ENCODE assay signal across 9 mouse cellular contexts in genomic region chr16:35587046-35587779, GRCm38 (mm10). TPM values are rescaled to one million over a fixed set of nuclear protein-coding genes. Genes with fewer than 3 reads are reported as not detected.
A peak's percentile ranks its signal among the peaks of the same experiment; 100 is the strongest.
DNase-seq lines count a peak whose midpoint lies in the region; ATAC-seq and TF ChIP-seq lines count a peak whose summit lies in the region.
"Had no signal": no experiment of that assay in that cellular context is flagged by ENCODE, and none has a peak within 500 bp of the region (broad histone marks: within the 10 kb centered on the region; RNA-seq: fewer than 3 reads in every experiment).

No protein-coding gene starts in this region.

- no peaks in the 10 kb centered on the region for H3K9me3 ChIP-seq in lung, embryonic 14.5 days (ENCODE audit: low read depth, low read length)
- no peaks in the 10 kb centered on the region for H3K9me3 ChIP-seq in forebrain, embryonic 11.5 days (ENCODE audit: control insufficient read depth, low read length)
- no peaks in the 10 kb centered on the region for H3K9me3 ChIP-seq in hindbrain, postnatal 0 days (ENCODE audit: low read length)
- no peaks in the 10 kb centered on the region for H3K9me3 ChIP-seq in neural tube, embryonic 15.5 days (replicated peaks)

- peak overlapping the region; percentile 38; the same call in 1 of the 2 replicates for H3K9ac ChIP-seq in lung, embryonic 14.5 days
- H3K9ac ChIP-seq in forebrain, embryonic 11.5 days (ENCODE audit: low read length), result peak overlapping the region; percentile 50; the same call in 1 of the 2 replicates
- H3K9ac ChIP-seq in hindbrain, postnatal 0 days (replicated peaks; ENCODE audit: low read length), result no peak overlapping the region; the same call in 1 of the 2 replicates
- no peak overlapping the region; the same call in 1 of the 2 replicates for H3K9ac ChIP-seq in neural tube, embryonic 15.5 days (replicated peaks)

- no peak overlapping the region for H3K4me3 ChIP-seq in lung, embryonic 14.5 days (ENCODE audit: low read depth, low read length)
- no peak overlapping the region for H3K4me3 ChIP-seq in lung, adult 2 months (replicated peaks; ENCODE audit: extremely low read depth, low read depth, low read length)
- peak overlapping the region; percentile 12; the same call in 1 of the 2 replicates for H3K4me3 ChIP-seq in forebrain, embryonic 11.5 days (ENCODE audit: low read depth, low read length)
- no peak overlapping the region for H3K4me3 ChIP-seq in hindbrain, postnatal 0 days (ENCODE audit: low read length)
- no peak overlapping the region for H3K4me3 ChIP-seq in neural tube, embryonic 15.5 days (replicated peaks)

- H3K27ac ChIP-seq in lung, embryonic 14.5 days (ENCODE audit: low read depth), result no peak overlapping the region
- peak overlapping the region; percentile 97 for H3K27ac ChIP-seq in forebrain, embryonic 11.5 days (ENCODE audit: low read depth, low read length)
- peak overlapping the region; percentile 56 for H3K27ac ChIP-seq in hindbrain, postnatal 0 days
- peak overlapping the region; percentile 52 for H3K27ac ChIP-seq in neural tube, embryonic 15.5 days (replicated peaks)

- WGBS in lung, embryonic 14.5 days, result 58% methylated on average over 8 of the region's 8 CpGs
- 73% methylated on average over 8 of the region's 8 CpGs for WGBS in lung, adult 2 months
- WGBS in forebrain, embryonic 11.5 days, result 33% methylated on average over 8 of the region's 8 CpGs
- WGBS in hindbrain, postnatal 0 days, result 48% methylated on average over 8 of the region's 8 CpGs
- WGBS in neural tube, embryonic 15.5 days, result 48% methylated on average over 8 of the region's 8 CpGs

- no peak for DNase-seq in lung, embryonic 14.5 days
- no peak for DNase-seq in lung, adult 2 months
- DNase-seq in forebrain, embryonic 11.5 days (ENCODE audit: low spot score), result no peak
- peak; percentile 40 for DNase-seq in hindbrain, postnatal 0 days (ENCODE audit: low spot score)
- DNase-seq in ovary, postnatal 36 days (ENCODE audit: low spot score), result no peak
- DNase-seq in gastrocnemius, postnatal 14 days, result no peak
- DNase-seq: liver had no signal

- no peak for ATAC-seq in lung, embryonic 14.5 days (ENCODE audit: insufficient read depth)
- ATAC-seq in forebrain, embryonic 11.5 days (replicated peaks; ENCODE audit: low FRiP score), result peak; percentile 7
- no peak for ATAC-seq in hindbrain, postnatal 0 days
- ATAC-seq in neural tube, embryonic 15.5 days (ENCODE audit: low FRiP score), result no peak
- ATAC-seq: inflammation-experienced regulatory T-cells, adult 6 months had no signal

- intact Hi-C loops in gastrocnemius, postnatal 14 days (cut with DNase I; ENCODE audit: low total_unique reads), result no loop called here

- 0 out of 2 replicates have a peak, but pooled peaks cover 5% of the 10 kb centered on the region for H3K27me3 ChIP-seq in lung, embryonic 14.5 days (ENCODE audit: insufficient read depth, low read length)
- no peaks in the 10 kb centered on the region for H3K27me3 ChIP-seq in forebrain, embryonic 11.5 days (ENCODE audit: control insufficient read depth, insufficient read depth, low read length)
- no peaks in the 10 kb centered on the region for H3K27me3 ChIP-seq in hindbrain, postnatal 0 days (ENCODE audit: insufficient read depth, low read length)
- no peaks in the 10 kb centered on the region for H3K27me3 ChIP-seq in neural tube, embryonic 15.5 days (replicated peaks)

- H3K4me2 ChIP-seq in lung, embryonic 14.5 days, result peak overlapping the region; percentile 56; the same call in 1 of the 2 replicates
- peak overlapping the region; percentile 42 for H3K4me2 ChIP-seq in forebrain, embryonic 11.5 days (ENCODE audit: low read depth, low read length, severe bottlenecking)
- H3K4me2 ChIP-seq in hindbrain, postnatal 0 days (ENCODE audit: low read depth, low read length), result peak overlapping the region; percentile 42
- H3K4me2 ChIP-seq in neural tube, embryonic 15.5 days, result peak overlapping the region; percentile 45

- H3K4me1 ChIP-seq in lung, embryonic 14.5 days (ENCODE audit: insufficient read depth), result peaks cover 15% of the 10 kb centered on the region
- H3K4me1 ChIP-seq in lung, adult 2 months (ENCODE audit: control insufficient read depth, insufficient read depth, low read length), result no peaks in the 10 kb centered on the region; the same call in 1 of the 2 replicates
- H3K4me1 ChIP-seq in forebrain, embryonic 11.5 days (replicated peaks; ENCODE audit: control insufficient read depth, insufficient read depth, low read length), result peaks cover 56% of the 10 kb centered on the region
- H3K4me1 ChIP-seq in hindbrain, postnatal 0 days (ENCODE audit: insufficient read depth, low read length), result peaks cover 18% of the 10 kb centered on the region
- H3K4me1 ChIP-seq in neural tube, embryonic 15.5 days, result peaks cover 60% of the 10 kb centered on the region

- TF ChIP-seq POLR2A in lung, adult 2 months (IDR thresholded peaks at IDR 0.05; ENCODE audit: borderline replicate concordance, extremely low read depth, low read depth, low read length), result no peak

- TF ChIP-seq CTCF in lung, embryonic 14.5 days (IDR thresholded peaks at IDR 0.05; ENCODE audit: low read depth), result no peak
- no peak for TF ChIP-seq CTCF in lung, adult 2 months (IDR thresholded peaks at IDR 0.05; ENCODE audit: insufficient read depth, low read length)
- no peak for TF ChIP-seq CTCF in hindbrain, postnatal 0 days (IDR thresholded peaks at IDR 0.05; ENCODE audit: low read depth)

- H3K36me3 ChIP-seq in lung, embryonic 14.5 days (ENCODE audit: insufficient read depth), result no peaks in the 10 kb centered on the region
- no peaks in the 10 kb centered on the region for H3K36me3 ChIP-seq in forebrain, embryonic 11.5 days (ENCODE audit: control insufficient read depth, insufficient read depth, low read length)
- H3K36me3 ChIP-seq in hindbrain, postnatal 0 days (ENCODE audit: insufficient read depth, low read length), result no peaks in the 10 kb centered on the region
- no peaks in the 10 kb centered on the region for H3K36me3 ChIP-seq in neural tube, embryonic 15.5 days

RNA-seq across cellular contexts. Expression of gene Sema5b, which starts 46.3 kb away (rescaled TPM):
- polyA plus RNA-seq in lung, embryonic 14.5 days (2014; fragmentation: Nextera tagmentation; extraction: Ambion mirVana), result 2.7 and 3.3 TPM in 2 replicates
- 0.51 and 0.76 TPM in 2 replicates for polyA plus RNA-seq in lung, adult 2 months (2012; rRNA removed)
- 58.0 and 62.6 TPM in 2 replicates for polyA plus RNA-seq in forebrain, embryonic 11.5 days (2014; fragmentation: Nextera tagmentation; extraction: Ambion mirVana)
- 37.0 and 47.0 TPM in 2 replicates for total RNA-seq in hindbrain, postnatal 0 days (2014; rRNA removed)
- 12.3 and 14.8 TPM in 2 replicates for polyA plus RNA-seq in hindbrain, postnatal 0 days (2015; fragmentation: Nextera tagmentation; extraction: Ambion mirVana)
- polyA plus RNA-seq in neural tube, embryonic 15.5 days (2015; fragmentation: Nextera tagmentation; extraction: Ambion mirVana), result 16.9 and 17.2 TPM in 2 replicates
- total RNA-seq in gastrocnemius, postnatal 14 days (2021), result 1 to 10 TPM; 1.1 to 2.1 TPM
- polyA plus RNA-seq: inflammation-experienced regulatory T-cells, adult 6 months had no signal

Comparison
In these comparisons a context has a peak if more than half of its experiments do, and no peak if none do; other contexts are left out.
1. H3K9ac ChIP-seq: peak in lung, embryonic 14.5 days (single experiment) and forebrain, embryonic 11.5 days (single experiment); none in hindbrain, postnatal 0 days (single experiment) and neural tube, embryonic 15.5 days (single experiment).
2. Peak in every context shown above with its lines, with median percentiles within 50 percentile points of each other: H3K4me2 ChIP-seq.